Mouse (Mus musculus): ENCODE measurements around the gene Clcnkb. TPM values are rescaled to one million over a fixed set of nuclear protein-coding genes. Genes with fewer than 3 reads are reported as not detected.

Clcnkb gene
- total and polyA plus RNA-seq, 3 experiments = not detected

- no peak for TF ChIP-seq TAL1 (IDR thresholded peaks at IDR 0.05; ENCODE audit: low read length)
- TF ChIP-seq SIN3A (IDR thresholded peaks at IDR 0.05; ENCODE audit: low read length) = peak; percentile 97
- TF ChIP-seq CHD1 (IDR thresholded peaks at IDR 0.05; ENCODE audit: low read depth, low read length) = no peak
- TF ChIP-seq GATA1 (IDR thresholded peaks at IDR 0.05; ENCODE audit: low read depth, low read length) = no peak
These were observed 28.9 kb upstream of the Clcnkb start, which contains the start of gene Zbtb17 (continued) for GRCm38 (mm10) chr4:141444451-141445327.

- peak; percentile 51 for DNase-seq (ENCODE audit: low read depth, low spot score)
- H3K9ac ChIP-seq (ENCODE audit: control insufficient read depth, low read depth, low read length, poor library complexity, severe bottlenecking) = peak overlapping the region; percentile 72
- TF ChIP-seq CTCF (IDR thresholded peaks at IDR 0.05 in 2 of 3, conservative IDR thresholded peaks at IDR 0.05 in 1 of 3; ENCODE audit: control insufficient read depth in 1 of 3, insufficient read depth in 1 of 3, low read depth in 2 of 3, low read length in 3 of 3, poor library complexity in 1 of 3, severe bottlenecking in 1 of 3) = no peak
- peak; percentile 17; the same call in 1 of the 2 replicates for TF ChIP-seq TAL1 (IDR thresholded peaks at IDR 0.05; ENCODE audit: low read length)
- no peak for TF ChIP-seq E2F4 (IDR thresholded peaks at IDR 0.05; ENCODE audit: borderline replicate concordance, low read depth, low read length)
- TF ChIP-seq GABPA (IDR thresholded peaks at IDR 0.05; ENCODE audit: low read depth, low read length) = no peak
- TF ChIP-seq MEF2A (IDR thresholded peaks at IDR 0.05; ENCODE audit: extremely low read depth, insufficient replicate concordance, low read depth, low read length, poor library complexity, severe bottlenecking) = no peak
- TF ChIP-seq USF1 (IDR thresholded peaks at IDR 0.05; ENCODE audit: low read depth, low read length) = no peak
- TF ChIP-seq MAX (IDR thresholded peaks at IDR 0.05; ENCODE audit: low read length) = peak; percentile 38; the same call in 1 of the 2 replicates
- TF ChIP-seq RCOR1 (IDR thresholded peaks at IDR 0.05; ENCODE audit: low read depth, low read length) = no peak
- no peak for TF ChIP-seq CHD1 (IDR thresholded peaks at IDR 0.05; ENCODE audit: low read depth, low read length)
- TF ChIP-seq SMC3 (IDR thresholded peaks at IDR 0.05; ENCODE audit: low read depth, low read length) = no peak
- no peak for TF ChIP-seq ETS1 (IDR thresholded peaks at IDR 0.05; ENCODE audit: low read depth, low read length)
- H3K9me3 ChIP-seq (replicated peaks; ENCODE audit: insufficient read depth, low read length) = no peaks in the 10 kb centered on the region
- peak overlapping the region; percentile 38 for H3K27ac ChIP-seq (ENCODE audit: control insufficient read depth, low read depth, low read length)
- H3K4me3 ChIP-seq (ENCODE audit: control insufficient read depth in 1 of 2, insufficient read depth in 1 of 2, low read depth in 2 of 2, low read length in 2 of 2) = peak overlapping the region; percentile 78 to 81
- peaks cover 2 to 6% of the 10 kb centered on the region in 2 experiments; a peak in 1 of 4 replicates for H3K36me3 ChIP-seq (ENCODE audit: control insufficient read depth in 1 of 2, insufficient read depth in 2 of 2, low read length in 2 of 2)
- no peaks in the 10 kb centered on the region for H3K27me3 ChIP-seq (ENCODE audit: control insufficient read depth in 1 of 2, insufficient read depth in 2 of 2, low read length in 2 of 2)
- H3K4me1 ChIP-seq (ENCODE audit: control insufficient read depth in 1 of 2, insufficient read depth in 2 of 2, low read length in 2 of 2) = peaks cover 0 to 13% of the 10 kb centered on the region in 2 experiments; a peak in 2 of 4 replicates
- H3K79me2 ChIP-seq (ENCODE audit: control insufficient read depth, insufficient read depth, low read length, poor library complexity) = peaks cover 12% of the 10 kb centered on the region
These were observed 28.0 kb upstream of the Clcnkb start for GRCm38 (mm10) chr4:141443641-141444429.

- TF ChIP-seq MYC (IDR thresholded peaks at IDR 0.05; ENCODE audit: low read depth, low read length) = no peak
- TF ChIP-seq MAX (IDR thresholded peaks at IDR 0.05; ENCODE audit: low read length) = no peak
These were observed 25.1 kb upstream of the Clcnkb start for GRCm38 (mm10) chr4:141440877-141441276.

More at GRCm38 (mm10) chr4:141440877-141441276, 25.1 kb upstream of the Clcnkb start:
- Histone ChIP-seq H3K9me3 (replicated peaks; ENCODE audit: insufficient read depth, low read length) (no peaks in the 10 kb centered on the region), H3K27me3 (ENCODE audit: control insufficient read depth in 1 of 2, insufficient read depth in 2 of 2, low read length in 2 of 2) (no peaks in the 10 kb centered on the region), H3K4me3 (ENCODE audit: control insufficient read depth in 1 of 2, insufficient read depth in 1 of 2, low read depth in 2 of 2, low read length in 2 of 2) (no peak overlapping the region), H3K27ac (ENCODE audit: control insufficient read depth, low read depth, low read length) (no peak overlapping the region), H3K9ac (ENCODE audit: control insufficient read depth, low read depth, low read length, poor library complexity, severe bottlenecking) (no peak overlapping the region), H3K36me3 (ENCODE audit: control insufficient read depth in 1 of 2, insufficient read depth in 2 of 2, low read length in 2 of 2) (peaks cover 0 to 6% of the 10 kb centered on the region in 2 experiments; a peak in 1 of 4 replicates), H3K4me1 (ENCODE audit: control insufficient read depth in 1 of 2, insufficient read depth in 2 of 2, low read length in 2 of 2) (peaks cover 0 to 11% of the 10 kb centered on the region in 2 experiments; a peak in 2 of 4 replicates), H3K79me2 (ENCODE audit: control insufficient read depth, insufficient read depth, low read length, poor library complexity) (peaks cover 9% of the 10 kb centered on the region)
- no peak for DNase-seq (ENCODE audit: low read depth, low spot score)
